Mouse (Mus musculus) inflammation-experienced regulatory T-cells, adult 6 months (primary cell): ENCODE measurements around the gene Vps4a. TPM values are rescaled to one million over a fixed set of nuclear protein-coding genes. Genes with fewer than 3 reads are reported as not detected.
A peak's percentile ranks its signal among the peaks of the same experiment; 100 is the strongest.

Experiments used
- ATAC-seq: one replicate; pipeline ENCODE4 v1.8.0; 2017
- polyA plus RNA-seq, 3 experiments: library from polyadenylated mRNA; unstranded; fragments of 100-300 nt; shearing (Covaris generic); gene quantifications; one replicate each; pipeline ENCODE4 v1.2.1; 2017

Gene Vps4a
- polyA plus RNA-seq, 3 experiments from 2014 or later = 32.5 to 38.8 (median 36.7) TPM

- no peak for ATAC-seq
These were observed 18.5 kb downstream of the Vps4a start for GRCm38 (mm10) chr8:107049480-107049879.

- no peak for ATAC-seq
These were observed 21.0 kb downstream of the Vps4a start for GRCm38 (mm10) chr8:107052046-107052445.

- peak; percentile 98 for ATAC-seq
These were observed 25.3 kb downstream of the Vps4a start, which contains the start of the genes Cog8 and Nip7 for GRCm38 (mm10) chr8:107056076-107056972. TSS of gene Cog8 (minus strand) at chr8:107056689. TSS of gene Nip7 (plus strand) at chr8:107056877.

- ATAC-seq = no peak
These were observed 25.9 kb downstream of the Vps4a start for GRCm38 (mm10) chr8:107056973-107057369.

- no peak for ATAC-seq
These were observed 31.6 kb downstream of the Vps4a start for GRCm38 (mm10) chr8:107062613-107063012.

GRCm38 (mm10) chr8:107065511-107066496 is 34.8 kb downstream of the Vps4a start, which contains the start of gene Tmed6:
TSS of gene Tmed6 (minus strand) at chr8:107065644.
- peak; percentile 14 for ATAC-seq

GRCm38 (mm10) chr8:107073706-107074105 is 42.7 kb downstream of the Vps4a start:
- no peak for ATAC-seq

GRCm38 (mm10) chr8:107074128-107074527 is 43.1 kb downstream of the Vps4a start:
- ATAC-seq = no peak

- no peak for ATAC-seq
These were observed 45.3 kb downstream of the Vps4a start for GRCm38 (mm10) chr8:107076239-107076888.

GRCm38 (mm10) chr8:107085358-107085757 is 54.3 kb downstream of the Vps4a start:
- ATAC-seq = no peak

- no peak for ATAC-seq
These were observed 55.0 kb downstream of the Vps4a start for GRCm38 (mm10) chr8:107086018-107086417.

GRCm38 (mm10) chr8:107088526-107089063 is 57.6 kb downstream of the Vps4a start:
- no peak for ATAC-seq

- no peak for ATAC-seq
These were observed 59.5 kb downstream of the Vps4a start for GRCm38 (mm10) chr8:107090531-107090930.

Other genes with a start within 250 kb of the Vps4a start
- gene Has3, start 161.0 kb upstream of the Vps4a start, polyA plus RNA-seq = under 1 TPM; 0.18 to 0.50 (median 0.30) TPM
- gene Utp4, start 137.6 kb upstream of the Vps4a start, polyA plus RNA-seq = 10 to 100 TPM; 42.0 to 52.6 (median 48.3) TPM
- gene Sntb2, start 95.5 kb upstream of the Vps4a start, polyA plus RNA-seq = 1 to 10 TPM; 3.3 to 6.0 (median 4.8) TPM
- 1 to 10 TPM; 1.2 to 5.6 (median 3.0) TPM for gene Pdf, start 17.4 kb downstream of the Vps4a start, polyA plus RNA-seq
- 1 to 10 TPM; 6.0 to 9.5 (median 7.4) TPM for gene Cog8, start 25.5 kb downstream of the Vps4a start, polyA plus RNA-seq
- gene Nip7, start 25.7 kb downstream of the Vps4a start, polyA plus RNA-seq = 10 to 100 TPM; 61.0 to 87.4 (median 78.2) TPM
- under 1 TPM in 1 of 3 experiments, not detected in 2; 0.52 TPM for gene Tmed6, start 34.4 kb downstream of the Vps4a start, polyA plus RNA-seq
- gene Terf2, start 65.3 kb downstream of the Vps4a start, polyA plus RNA-seq = 10 to 100 TPM in 2 of 3 experiments, 1 to 10 TPM in 1; 8.9 to 14.8 (median 11.5) TPM
- gene Cyb5b, start 119.4 kb downstream of the Vps4a start, polyA plus RNA-seq = 10 to 100 TPM; 24.8 to 38.8 (median 36.8) TPM